Mouse (Mus musculus) adrenal gland, postnatal 4 days (tissue): ENCODE data around the gene Rcsd1. TPM values are rescaled to one million over a fixed set of nuclear protein-coding genes. Genes with fewer than 3 reads are reported as not detected.

Experiments used
- DNase-seq, 2 experiments: peaks; one replicate each; pipeline ENCODE4 v3.0.0; 2021 to 2022; ENCODE audit warnings: low spot score in 2 of 2, mixed read lengths in 2 of 2
- total RNA-seq, 2 experiments: library from RNA; stranded (reverse); gene quantifications; 2 replicates each; pipeline ENCODE4 v1.2.3; 2021

Rcsd1 gene
- total RNA-seq, 2 experiments from 2014 or later, result 29.5 to 31.9 TPM

DNA sequence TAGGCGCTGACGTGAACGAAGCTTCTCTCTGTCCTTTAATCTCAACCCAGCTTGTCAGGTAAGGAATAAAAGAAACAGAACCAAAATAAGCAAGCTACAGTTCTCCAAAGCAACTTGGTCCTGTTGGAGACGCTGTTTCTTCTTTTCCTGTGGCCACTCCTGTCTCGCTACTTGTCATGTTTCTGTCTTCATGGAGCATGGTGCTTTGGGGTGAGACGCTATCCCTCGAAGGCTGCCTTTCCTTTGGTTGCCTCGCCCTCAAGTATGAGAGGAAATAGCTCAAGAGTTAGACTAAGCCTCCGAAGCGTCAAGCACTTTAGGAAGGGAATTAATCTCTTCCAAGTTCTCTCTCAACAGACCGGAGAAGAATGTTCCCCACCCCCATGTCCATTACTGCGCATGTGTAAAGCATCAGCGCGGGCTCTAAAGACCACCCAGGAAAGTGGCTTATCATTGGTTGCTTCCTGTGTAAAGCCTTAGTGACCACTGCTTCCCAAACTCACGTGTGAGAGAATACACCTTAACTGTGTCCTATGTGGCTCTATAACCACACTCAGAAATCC lies 9.1 kb upstream of the Rcsd1 start:
- DNase-seq, result no peak

DNA sequence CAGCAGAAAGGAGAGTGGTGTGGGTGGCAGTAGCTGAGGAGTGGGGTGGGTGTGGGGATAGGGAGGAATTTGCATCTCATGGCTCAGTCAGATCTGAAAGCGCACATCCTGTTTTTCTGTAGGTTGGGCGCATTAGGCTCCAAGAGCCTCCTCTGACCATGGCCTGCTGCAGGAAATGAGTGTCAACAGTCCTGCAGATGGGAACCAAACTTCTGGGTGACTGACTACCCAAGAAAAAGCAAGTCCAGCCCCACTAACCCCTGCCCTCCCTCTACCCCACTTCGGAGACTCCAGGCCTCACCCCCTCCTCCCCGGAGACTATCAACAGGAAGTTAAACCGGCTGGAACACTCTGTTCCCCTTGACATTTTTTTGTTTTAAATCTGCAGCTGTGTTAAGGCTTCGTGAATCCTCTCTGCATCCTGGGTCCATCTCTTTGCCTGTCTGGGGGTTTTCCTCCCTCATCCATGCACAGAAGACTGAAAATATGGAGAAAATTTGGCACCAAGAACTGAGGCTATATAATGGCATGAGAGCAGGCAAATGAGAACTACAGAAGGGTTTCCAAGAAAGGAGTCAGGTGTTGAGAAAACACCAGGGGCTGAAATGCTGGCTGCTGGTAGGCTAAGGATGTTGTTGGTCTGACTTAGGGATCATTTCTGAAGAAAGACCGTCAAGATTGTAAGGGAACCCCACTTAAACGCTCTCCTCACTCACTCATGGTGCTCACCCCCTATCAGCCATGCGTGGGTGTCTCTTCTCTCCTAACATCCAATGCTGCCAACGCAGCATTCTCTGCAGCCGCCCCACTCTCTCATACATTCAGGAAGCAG lies 8.4 kb upstream of the Rcsd1 start:
- DNase-seq, result no peak

DNA sequence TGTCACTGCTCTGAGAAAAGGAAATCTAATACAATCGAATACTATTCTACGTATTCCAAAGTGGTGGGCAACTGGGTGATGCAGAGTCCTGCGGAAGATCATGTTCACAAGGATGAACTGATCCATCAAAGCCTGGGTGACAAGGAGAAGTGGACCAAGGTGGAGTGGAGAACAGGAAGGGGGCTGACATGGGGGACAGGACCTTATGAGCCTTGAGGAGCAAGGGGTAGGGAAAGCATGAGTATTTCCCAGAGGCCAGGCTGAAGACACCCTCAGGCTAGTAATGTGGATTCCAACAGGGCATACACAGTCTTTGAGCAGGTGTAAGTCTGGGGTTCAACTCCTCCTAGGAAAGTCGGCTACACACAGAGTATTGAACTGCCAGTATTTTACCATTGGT lies 6.9 kb upstream of the Rcsd1 start:
- DNase-seq, result no peak

DNA sequence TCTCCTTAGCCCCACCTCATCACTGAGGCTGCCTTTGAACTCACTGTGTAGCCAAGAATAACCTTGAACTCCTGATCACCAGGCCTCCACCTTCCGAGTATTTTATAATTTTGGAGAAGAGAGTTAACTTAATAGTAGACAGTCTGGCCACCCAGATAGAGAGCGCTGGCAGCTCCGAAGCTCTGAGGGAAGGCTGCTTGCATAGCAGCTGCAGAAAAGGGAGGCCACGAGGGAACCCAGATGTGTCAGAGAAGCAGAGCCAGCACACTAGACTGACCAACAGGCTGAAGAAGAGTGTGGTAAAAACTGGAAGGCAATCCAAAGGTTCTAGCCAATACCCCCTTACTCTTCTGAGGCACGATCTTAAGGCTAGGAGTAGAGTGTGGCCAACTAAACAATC lies 4.2 kb upstream of the Rcsd1 start:
- DNase-seq, result no peak

DNA sequence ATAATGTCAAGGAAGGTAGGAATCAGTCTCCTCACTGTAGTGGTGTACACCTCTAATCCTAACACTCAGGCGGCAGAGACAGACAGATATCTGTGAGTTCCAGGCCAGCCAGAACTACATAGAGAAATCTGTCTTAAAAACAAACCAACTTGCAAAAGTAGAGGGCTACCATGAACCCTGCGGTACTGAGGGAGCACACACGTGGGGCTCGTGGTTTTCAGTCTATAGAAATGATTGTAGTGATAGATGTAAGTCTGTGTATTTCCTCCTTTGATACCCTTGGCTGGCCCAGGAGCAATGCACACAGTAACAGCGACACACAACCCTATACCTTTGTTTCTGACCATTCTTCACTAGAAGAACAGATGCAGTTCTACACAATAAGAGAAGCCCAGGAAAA lies 2.4 kb upstream of the Rcsd1 start:
- DNase-seq, result no peak

DNA sequence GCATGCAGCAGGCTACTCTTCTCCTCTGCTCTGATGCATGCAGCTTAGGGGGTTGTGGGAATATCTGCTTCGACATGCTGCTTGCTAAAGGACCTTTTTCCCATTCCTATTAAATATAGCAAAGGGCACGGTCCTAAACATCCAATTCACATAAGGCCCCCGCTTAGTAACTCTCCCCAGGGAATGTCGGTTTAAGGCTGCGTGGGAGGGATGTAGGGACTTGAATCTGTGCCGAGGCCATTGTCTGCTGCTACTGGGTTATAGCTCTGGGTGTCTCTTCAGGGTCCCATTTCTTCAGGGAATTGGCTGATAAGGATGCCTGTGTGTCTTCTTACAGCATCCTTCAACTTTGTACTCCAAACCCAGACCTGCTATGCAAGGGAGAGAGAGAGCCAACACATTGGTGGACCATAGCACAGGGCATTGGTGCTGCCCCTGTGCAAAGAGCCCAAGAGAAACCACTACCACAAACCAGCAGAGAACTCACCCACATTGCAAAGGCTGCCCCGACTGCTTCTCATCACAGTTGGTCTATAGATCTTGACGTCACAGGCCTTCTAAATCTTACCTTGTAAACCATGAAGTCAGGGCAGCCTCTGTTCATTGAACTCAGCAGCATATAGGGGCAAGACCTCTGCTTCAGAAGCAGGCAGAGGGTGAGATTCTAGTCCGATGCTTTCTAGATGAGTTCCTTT lies 724 bp downstream of the Rcsd1 start:
- no peak for DNase-seq

DNA sequence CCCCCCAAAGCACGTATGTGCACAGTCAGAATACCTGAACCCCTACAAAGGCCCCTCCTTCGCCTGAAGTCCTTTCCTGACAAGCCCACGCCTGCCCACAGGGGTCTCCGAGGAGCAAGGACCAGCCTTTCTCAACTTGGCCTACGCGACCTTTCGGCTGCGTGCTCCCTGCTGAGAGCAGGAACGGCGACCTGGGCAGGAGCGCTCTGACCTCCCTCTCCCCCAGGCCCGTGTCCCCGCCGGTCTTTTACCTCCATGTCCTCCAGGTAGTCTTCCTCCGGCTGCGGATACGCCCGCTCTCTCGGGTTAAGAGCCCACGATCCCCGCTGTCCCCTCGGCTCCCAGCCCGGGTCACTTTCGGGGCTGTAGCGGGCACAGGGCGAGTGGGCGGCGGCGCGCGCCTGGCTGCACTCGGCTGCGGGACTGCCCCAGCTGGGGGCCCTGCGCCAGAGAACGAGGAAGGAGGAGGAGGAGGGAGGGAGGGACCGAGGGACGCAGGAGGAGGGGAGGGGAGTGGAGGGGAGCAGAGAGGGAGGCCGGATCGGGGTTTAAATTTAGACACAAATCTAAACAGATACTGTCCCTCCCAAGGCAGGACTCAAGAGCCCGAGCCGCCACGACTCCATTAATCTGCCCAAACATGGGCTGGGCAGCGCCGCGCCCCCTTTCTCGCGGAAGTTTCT lies 1.8 kb downstream of the Rcsd1 start:
- peak in 1 of 2 experiments; percentile 27 for DNase-seq

DNA sequence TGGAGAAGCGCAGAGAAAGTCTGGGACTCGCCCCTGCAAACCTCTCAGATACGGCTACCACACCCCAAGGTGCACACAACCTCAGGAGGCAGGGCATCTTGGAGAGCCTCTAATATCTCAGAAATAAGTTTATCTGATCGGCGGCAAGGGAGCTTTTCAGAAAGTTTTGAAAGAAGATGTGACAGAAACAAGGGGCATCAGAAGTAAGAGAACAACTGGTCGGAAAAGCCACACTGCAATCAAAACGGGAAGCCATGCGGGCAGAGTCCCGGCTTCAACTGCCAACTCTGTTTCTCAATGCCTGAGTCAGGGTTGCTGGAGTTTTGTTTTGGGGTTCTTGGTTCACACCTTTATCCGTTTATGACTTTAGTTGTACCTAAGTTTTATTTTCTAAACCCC lies 2.3 kb downstream of the Rcsd1 start:
- no peak for DNase-seq

DNA sequence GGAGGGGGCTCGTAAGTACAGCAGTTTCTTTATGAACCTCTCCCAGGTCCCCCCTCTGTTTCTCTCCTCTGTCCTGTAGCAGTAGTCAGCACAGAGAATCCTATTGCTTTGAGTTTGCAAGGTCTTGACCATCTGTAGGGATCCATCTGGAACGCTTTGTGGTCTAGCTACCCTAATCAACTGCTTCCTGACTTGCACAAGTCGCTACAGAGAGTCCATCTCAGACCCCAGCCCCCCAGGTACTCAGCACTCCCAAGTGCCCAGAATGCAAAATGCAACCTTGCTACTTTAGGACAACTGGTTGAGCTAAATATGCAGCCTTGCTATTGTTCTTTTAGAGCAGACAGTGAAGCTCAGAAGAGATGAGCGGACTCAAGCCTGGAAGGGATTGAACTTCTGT lies 3.1 kb downstream of the Rcsd1 start:
- no peak for DNase-seq

DNA sequence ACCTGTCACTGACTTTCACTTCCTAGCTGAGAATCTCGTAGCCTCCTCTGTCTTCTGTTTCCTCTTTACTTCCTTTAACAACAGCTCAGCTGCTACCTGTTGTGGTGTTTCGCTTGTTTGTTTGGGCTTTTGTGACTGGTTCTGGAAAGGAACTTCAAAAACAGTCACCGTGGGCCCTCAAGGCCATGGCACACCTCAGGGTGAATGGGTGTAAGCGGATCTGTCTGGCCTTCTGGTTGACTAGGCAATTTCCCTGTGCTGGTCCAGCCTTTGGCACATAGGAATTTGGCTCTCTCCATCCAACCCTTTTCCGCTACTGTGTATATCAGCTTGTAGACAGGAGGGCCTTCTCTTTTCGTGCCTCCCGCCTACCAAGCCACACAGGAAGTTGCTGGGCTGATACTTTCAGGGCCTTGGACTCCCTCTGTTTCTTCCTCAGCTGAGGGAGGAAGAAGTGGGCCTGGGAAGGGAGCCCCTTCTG lies 3.6 kb downstream of the Rcsd1 start:
- DNase-seq, result no peak

DNA sequence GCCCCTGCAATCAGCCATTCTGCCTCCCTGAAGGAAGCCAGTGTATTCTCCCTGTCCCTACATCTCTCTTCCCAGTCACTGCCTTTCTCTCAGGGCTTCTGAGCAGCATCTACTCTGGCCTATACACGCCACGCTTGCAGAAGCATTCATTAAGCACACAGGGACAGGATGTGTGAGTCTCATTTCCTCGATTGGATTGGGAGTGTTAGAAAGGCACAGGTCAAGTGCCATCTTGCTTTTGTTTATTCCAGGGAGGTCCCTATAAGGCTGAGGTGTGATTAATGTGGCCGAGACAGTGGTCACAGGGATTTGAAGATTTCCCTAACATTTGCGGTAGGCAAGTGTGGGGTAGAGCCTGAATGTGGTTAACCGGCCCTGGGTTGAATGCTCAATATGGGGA lies 4.2 kb downstream of the Rcsd1 start:
- DNase-seq, result no peak

DNA sequence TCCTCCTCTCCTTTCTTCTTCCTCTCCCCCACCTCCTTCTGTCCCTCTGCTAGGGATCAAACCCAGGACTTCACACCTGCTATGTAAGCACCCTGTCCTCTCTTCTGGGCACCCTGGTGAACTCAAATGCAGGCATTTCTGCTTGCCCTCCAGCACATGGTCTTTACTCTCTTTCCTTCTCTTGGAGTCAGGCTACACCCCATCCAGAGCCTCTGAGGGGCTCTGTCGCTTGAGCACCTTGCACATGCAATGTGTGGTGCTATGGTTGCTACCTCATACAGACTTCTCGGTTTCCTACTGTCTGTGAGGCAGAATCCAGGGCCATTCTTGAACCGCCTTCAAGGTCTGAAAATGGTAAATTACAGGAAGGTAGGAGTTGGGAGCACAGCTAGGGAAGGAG lies 4.7 kb downstream of the Rcsd1 start:
- no peak for DNase-seq

DNA sequence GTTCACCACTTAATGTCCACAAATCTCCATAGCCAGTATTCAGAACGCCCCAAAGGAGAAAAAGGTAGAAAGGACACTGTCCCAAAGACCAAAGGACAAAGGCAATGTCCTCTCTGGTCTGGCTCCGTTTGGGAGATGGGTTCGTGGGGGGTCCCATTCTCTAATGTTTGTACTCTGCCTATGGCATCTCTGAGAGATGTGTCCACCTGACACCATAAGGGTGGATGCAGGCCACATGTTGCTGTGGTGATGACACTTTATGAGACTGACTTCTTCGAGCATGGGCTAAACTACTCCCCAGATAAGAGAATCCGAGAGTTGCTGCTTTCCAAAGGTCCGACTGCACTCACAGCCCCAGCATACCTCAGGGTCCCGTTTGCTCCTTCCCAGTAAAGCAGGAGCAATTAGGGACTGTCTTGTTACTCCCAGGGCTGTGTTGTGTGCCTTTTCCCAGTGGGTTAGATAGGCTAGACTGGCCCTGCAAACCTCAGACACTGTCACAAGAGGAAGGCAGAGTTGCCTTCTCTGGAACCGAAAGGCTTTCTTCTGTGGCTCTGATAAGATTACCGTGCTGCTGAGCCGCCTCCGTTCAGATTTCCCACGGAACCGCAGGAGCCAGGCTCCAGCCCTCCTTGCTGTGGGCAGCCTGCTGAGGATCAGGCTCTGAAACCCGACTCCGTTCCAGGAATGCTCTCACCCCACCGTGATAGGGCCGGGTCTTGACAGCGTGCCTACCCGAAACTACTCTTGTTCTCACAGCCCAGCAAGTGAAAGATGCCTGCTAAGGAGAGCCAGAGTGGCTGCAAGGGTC lies 7.1 kb downstream of the Rcsd1 start:
- no peak for DNase-seq

DNA sequence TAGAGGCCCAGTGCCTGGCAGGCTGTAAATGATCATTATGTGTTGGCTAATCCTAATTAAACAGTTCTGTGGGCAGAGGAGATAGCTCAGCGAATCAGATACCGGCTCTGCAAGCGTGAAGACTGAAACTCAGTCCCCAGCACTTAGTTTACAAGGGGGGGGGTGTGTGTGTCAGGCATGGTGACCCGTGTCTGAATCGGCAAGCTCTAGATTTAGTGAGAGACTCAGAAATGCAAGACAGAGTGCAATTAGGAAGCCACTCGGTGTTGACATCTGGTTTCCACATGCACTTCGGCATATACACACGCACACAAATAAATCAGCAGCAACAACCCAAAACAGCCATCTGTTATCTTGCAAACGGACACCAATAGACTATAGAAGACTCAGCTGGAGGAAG lies 8.0 kb downstream of the Rcsd1 start:
- no peak for DNase-seq

DNA sequence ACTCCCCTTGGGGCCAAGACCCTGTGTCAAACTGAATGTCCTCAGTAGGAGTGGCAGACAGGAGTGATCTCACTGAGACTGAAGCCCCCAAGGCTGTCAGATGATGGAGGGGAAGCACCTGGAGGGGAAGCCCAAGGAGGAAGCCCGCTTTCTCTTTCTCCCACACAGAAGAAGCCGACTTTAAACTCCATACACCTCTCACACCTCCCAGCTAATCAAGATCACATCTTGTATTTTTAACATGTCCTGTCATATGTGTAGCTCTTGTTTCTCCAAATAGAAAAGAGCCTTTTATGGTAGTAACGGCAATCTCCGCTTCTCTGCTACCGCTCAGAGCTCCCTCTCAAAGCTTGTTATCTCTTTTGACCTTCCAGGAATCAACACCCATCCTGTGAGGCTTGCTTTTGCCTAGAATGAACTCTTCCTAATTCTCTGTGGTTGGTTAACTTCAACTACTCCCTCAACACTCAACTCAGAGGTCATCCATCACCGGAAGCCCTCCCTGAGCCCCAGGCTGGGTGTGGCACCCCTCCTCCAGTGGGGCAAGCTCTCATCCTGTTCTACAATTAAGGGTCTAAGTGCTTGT lies 8.5 kb downstream of the Rcsd1 start:
- no peak for DNase-seq

DNA sequence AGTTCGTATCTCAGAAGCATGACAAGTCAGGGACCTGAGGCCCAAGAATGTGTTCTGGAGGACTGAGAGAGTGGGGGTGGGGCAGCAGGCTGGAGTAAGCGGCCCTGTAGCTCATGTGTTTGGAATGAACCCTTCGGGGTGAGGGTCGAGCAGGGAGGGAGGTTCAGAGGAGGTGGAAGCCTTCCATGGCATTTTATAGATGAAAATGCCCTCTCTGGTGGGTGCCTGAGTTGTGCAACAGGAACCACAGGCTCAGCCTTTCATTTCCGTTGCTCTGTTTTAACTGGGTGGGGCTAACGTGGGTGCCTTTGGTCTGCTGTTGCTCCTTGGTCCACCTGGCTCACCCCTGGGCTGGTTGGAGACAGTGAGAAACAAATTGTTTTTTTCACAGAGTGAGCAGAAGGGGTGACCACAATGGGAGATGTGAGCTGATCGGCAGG lies 9.2 kb downstream of the Rcsd1 start:
- DNase-seq, result no peak

DNA sequence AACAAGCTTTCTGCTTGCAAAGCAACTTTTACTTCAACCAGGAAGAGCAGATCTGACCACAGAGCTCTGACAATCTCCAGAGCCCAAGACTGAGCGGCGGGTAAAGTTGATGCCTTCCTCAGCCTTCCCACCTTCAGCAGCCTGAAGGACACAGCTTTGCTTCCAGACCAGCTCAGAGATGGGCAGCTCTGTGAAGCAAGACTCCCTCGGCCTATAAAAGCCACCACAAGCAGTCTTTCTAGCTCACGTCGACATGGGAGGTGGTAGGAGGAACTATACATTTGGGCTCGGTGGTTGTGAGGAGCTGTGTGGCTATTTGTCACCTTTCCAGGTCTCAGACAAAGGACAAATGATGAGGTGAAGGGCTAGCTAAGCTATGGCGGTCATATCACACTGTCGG lies 11.9 kb downstream of the Rcsd1 start:
- no peak for DNase-seq

DNA sequence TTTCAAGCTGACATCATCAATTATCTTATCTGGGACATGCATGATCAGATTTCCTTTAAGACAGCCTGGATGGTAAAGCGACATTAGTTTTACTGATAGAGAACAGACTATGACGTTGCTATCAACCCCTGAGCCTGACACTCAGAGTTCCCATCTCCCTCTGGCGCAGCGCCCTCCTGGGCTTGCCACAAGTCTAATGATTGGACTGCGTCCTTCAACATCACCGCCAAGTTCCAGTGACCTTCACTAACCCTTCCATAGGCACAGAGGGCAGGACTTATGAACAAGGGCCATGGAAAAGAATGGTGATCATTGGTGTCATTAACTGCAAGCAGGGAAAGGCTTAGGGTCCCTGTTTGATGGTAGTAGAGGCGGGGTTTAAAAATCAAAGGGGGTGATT lies 12.7 kb downstream of the Rcsd1 start:
- DNase-seq, result no peak

DNA sequence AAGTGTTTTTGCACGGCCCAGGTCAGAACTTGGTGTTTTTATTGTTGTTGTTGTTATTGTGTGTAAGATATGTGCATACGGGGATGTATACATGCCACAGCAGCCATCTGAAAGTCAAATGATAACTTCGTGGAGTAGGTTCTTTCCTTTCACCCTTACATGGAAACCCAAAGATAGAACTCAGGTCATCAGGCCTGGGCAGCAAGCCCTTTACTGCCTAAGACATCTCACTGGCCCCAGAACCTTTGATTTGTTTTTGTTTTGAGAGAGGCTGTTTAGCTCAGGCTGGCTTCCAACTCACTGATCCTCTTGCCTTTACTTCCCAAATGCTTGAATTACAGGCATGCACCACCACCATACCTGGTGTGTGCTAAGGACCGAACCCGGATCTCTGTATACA lies 13.5 kb downstream of the Rcsd1 start:
- DNase-seq, result no peak

DNA sequence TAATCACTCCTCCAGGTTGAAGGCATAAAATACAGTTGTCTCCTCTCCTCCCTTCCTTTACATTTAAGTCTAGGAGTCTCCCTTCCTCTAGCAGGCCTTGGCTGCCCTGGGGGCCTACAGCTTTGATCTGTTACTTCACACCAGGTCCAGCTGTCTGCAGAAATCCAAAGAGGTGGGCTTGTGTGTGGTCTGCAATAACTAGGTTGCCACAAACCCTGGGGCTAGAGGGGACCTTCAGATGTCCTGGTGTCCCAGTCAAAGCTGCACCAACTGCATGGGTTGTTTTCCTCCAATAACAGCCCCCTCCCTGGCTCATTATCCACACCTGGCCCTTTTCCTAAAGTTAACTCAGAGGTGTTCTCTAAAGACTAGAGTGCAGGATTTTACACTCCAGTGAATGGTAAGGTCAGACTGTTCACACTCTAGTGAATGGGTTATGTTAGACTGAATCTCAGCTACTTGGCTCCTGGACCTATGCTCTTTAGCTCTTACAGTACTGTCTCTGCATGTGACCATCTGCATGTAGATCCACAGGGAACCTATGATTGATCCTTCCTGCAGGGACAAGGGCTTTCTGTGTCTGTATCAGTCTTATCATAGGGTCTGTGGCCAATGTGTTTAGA lies 14.1 kb downstream of the Rcsd1 start:
- no peak for DNase-seq
